ENCODE assay signal across 18 mouse cellular contexts in genomic region chr4:133413617-133414016, GRCm38 (mm10). TPM values are rescaled to one million over a fixed set of nuclear protein-coding genes. Genes with fewer than 3 reads are reported as not detected.
DNase-seq lines count a peak whose midpoint lies in the region; ATAC-seq and TF ChIP-seq lines count a peak whose summit lies in the region.
"Had no signal": no experiment of that assay in that cellular context is flagged by ENCODE, and none has a peak within 500 bp of the region (broad histone marks: within the 10 kb centered on the region; RNA-seq: fewer than 3 reads in every experiment).

No protein-coding gene starts in this region.

- H3K4me1 ChIP-seq in liver, embryonic 12.5 days: peaks cover 54% of the 10 kb centered on the region
- H3K4me1 ChIP-seq in liver, postnatal 0 days (ENCODE audit: insufficient read depth): peaks cover 13% of the 10 kb centered on the region
- peaks cover 6 to 28% of the 10 kb centered on the region in 2 experiments for H3K4me1 ChIP-seq in MEL (ENCODE audit: control insufficient read depth in 1 of 2, insufficient read depth in 2 of 2, low read length in 2 of 2)
- H3K4me1 ChIP-seq in liver, embryonic 15.5 days (replicated peaks): peaks cover 56% of the 10 kb centered on the region
- H3K4me1 ChIP-seq: embryonic facial prominence, embryonic 13.5 days; forebrain, embryonic 12.5 days; hindbrain, embryonic 13.5 days had no signal

- TF ChIP-seq RAD21 in MEL (IDR thresholded peaks at IDR 0.05; ENCODE audit: low read depth, low read length): no peak

- no peak for TF ChIP-seq CTCF in liver, postnatal 0 days (IDR thresholded peaks at IDR 0.05; ENCODE audit: low read depth)
- TF ChIP-seq CTCF in MEL (IDR thresholded peaks at IDR 0.05 in 2 of 3, conservative IDR thresholded peaks at IDR 0.05 in 1 of 3; ENCODE audit: control insufficient read depth in 1 of 3, insufficient read depth in 1 of 3, low read depth in 2 of 3, low read length in 3 of 3, poor library complexity in 1 of 3, severe bottlenecking in 1 of 3): no peak

- DNase-seq in liver, postnatal 0 days: no peak
- no peak for DNase-seq in MEL (ENCODE audit: low read depth, low spot score)
- DNase-seq in heart, postnatal 14 days: no peak
- DNase-seq in natural killer cell, adult 2 months (ENCODE audit: low spot score in 2 of 2): no peak
- DNase-seq in kidney, adult 18-20 months: no peak
- DNase-seq: adrenal gland, postnatal 14 days; cerebellum, adult 18-20 months; cerebellum, adult 9-11 months; cerebellum, postnatal 36 days; gastrocnemius, postnatal 25 days had no signal

- peak overlapping the region; percentile 80; the same call in 1 of the 2 replicates for H3K27ac ChIP-seq in liver, embryonic 12.5 days
- no peak overlapping the region for H3K27ac ChIP-seq in liver, postnatal 0 days (ENCODE audit: low read depth)
- H3K27ac ChIP-seq in MEL (ENCODE audit: control insufficient read depth, low read depth, low read length): peak overlapping the region; percentile 92
- peak overlapping the region; percentile 61 for H3K27ac ChIP-seq in liver, embryonic 15.5 days (replicated peaks)
- H3K27ac ChIP-seq: embryonic facial prominence, embryonic 13.5 days; forebrain, embryonic 12.5 days; heart, embryonic 13.5 days; hindbrain, embryonic 13.5 days; hindbrain, postnatal 0 days had no signal

- H3K4me3 ChIP-seq in liver, embryonic 12.5 days: no peak overlapping the region
- no peak overlapping the region for H3K4me3 ChIP-seq in liver, postnatal 0 days (ENCODE audit: low read depth, low read length)
- H3K4me3 ChIP-seq in MEL (ENCODE audit: control insufficient read depth in 1 of 2, insufficient read depth in 1 of 2, low read depth in 2 of 2, low read length in 2 of 2): no peak overlapping the region
- H3K4me3 ChIP-seq in liver, embryonic 15.5 days (replicated peaks): no peak overlapping the region
- H3K4me3 ChIP-seq: embryonic facial prominence, embryonic 13.5 days; forebrain, embryonic 12.5 days; heart, embryonic 13.5 days; hindbrain, embryonic 13.5 days had no signal

- no peak for TF ChIP-seq EP300 in liver, postnatal 0 days (IDR thresholded peaks at IDR 0.05; ENCODE audit: low read depth)
- TF ChIP-seq EP300 in MEL (IDR thresholded peaks at IDR 0.05; ENCODE audit: low read depth in 1 of 2, low read length in 2 of 2): no peak

- ATAC-seq in liver, embryonic 12.5 days: no peak
- ATAC-seq in liver, postnatal 0 days: no peak
- ATAC-seq in liver, embryonic 15.5 days (ENCODE audit: insufficient read depth): no peak
- ATAC-seq: forebrain, embryonic 16.5 days; hindbrain, postnatal 0 days had no signal

- peaks cover 60% of the 10 kb centered on the region for H3K36me3 ChIP-seq in liver, embryonic 12.5 days
- peaks cover 27% of the 10 kb centered on the region for H3K36me3 ChIP-seq in liver, postnatal 0 days (replicated peaks; ENCODE audit: insufficient read depth, low read length)
- H3K36me3 ChIP-seq in MEL (ENCODE audit: control insufficient read depth in 1 of 2, insufficient read depth in 2 of 2, low read length in 2 of 2): peaks cover 0 to 20% of the 10 kb centered on the region in 2 experiments; a peak in 3 of 4 replicates
- H3K36me3 ChIP-seq in liver, embryonic 15.5 days (replicated peaks): peaks cover 46% of the 10 kb centered on the region

- no peaks in the 10 kb centered on the region for H3K79me2 ChIP-seq in MEL (ENCODE audit: control insufficient read depth, insufficient read depth, low read length, poor library complexity)

- intact Hi-C loops in heart, postnatal 14 days (cut with DNase I): no loop called here

- TF ChIP-seq POLR2A in MEL (IDR thresholded peaks at IDR 0.05; ENCODE audit: control insufficient read depth in 1 of 2, insufficient read depth in 1 of 2, low read depth in 1 of 2, low read length in 2 of 2, poor library complexity in 1 of 2): no peak

- H3K9ac ChIP-seq in liver, embryonic 12.5 days: no peak overlapping the region
- H3K9ac ChIP-seq in liver, postnatal 0 days (replicated peaks): no peak overlapping the region
- peak overlapping the region; percentile 12; the same call in 1 of the 2 replicates for H3K9ac ChIP-seq in MEL (ENCODE audit: control insufficient read depth, low read depth, low read length, poor library complexity, severe bottlenecking)
- H3K9ac ChIP-seq in liver, embryonic 15.5 days: no peak overlapping the region
- H3K9ac ChIP-seq: embryonic facial prominence, embryonic 13.5 days; forebrain, embryonic 12.5 days; heart, embryonic 13.5 days; hindbrain, embryonic 13.5 days had no signal

- H3K27me3 ChIP-seq in liver, embryonic 12.5 days (replicated peaks): no peaks in the 10 kb centered on the region
- H3K27me3 ChIP-seq in liver, postnatal 0 days (ENCODE audit: insufficient read depth, low read length): no peaks in the 10 kb centered on the region
- no peaks in the 10 kb centered on the region for H3K27me3 ChIP-seq in MEL (ENCODE audit: control insufficient read depth in 1 of 2, insufficient read depth in 2 of 2, low read length in 2 of 2)
- H3K27me3 ChIP-seq in liver, embryonic 15.5 days: no peaks in the 10 kb centered on the region
- H3K27me3 ChIP-seq: embryonic facial prominence, embryonic 13.5 days; forebrain, embryonic 12.5 days; heart, embryonic 13.5 days; hindbrain, embryonic 13.5 days had no signal

- no peaks in the 10 kb centered on the region for H3K9me3 ChIP-seq in liver, embryonic 12.5 days (replicated peaks)
- no peaks in the 10 kb centered on the region for H3K9me3 ChIP-seq in liver, postnatal 0 days (ENCODE audit: low read length)
- no peaks in the 10 kb centered on the region for H3K9me3 ChIP-seq in MEL (replicated peaks; ENCODE audit: insufficient read depth, low read length)
- H3K9me3 ChIP-seq in liver, embryonic 15.5 days (replicated peaks): no peaks in the 10 kb centered on the region
- H3K9me3 ChIP-seq: embryonic facial prominence, embryonic 13.5 days; forebrain, embryonic 12.5 days; heart, embryonic 13.5 days; hindbrain, embryonic 13.5 days had no signal

- H3K4me2 ChIP-seq in liver, embryonic 12.5 days: peak overlapping the region; percentile 26
- H3K4me2 ChIP-seq in liver, postnatal 0 days (ENCODE audit: low read depth, low read length): no peak overlapping the region
- peak overlapping the region; percentile 23; the same call in 1 of the 2 replicates for H3K4me2 ChIP-seq in liver, embryonic 15.5 days
- H3K4me2 ChIP-seq: embryonic facial prominence, embryonic 13.5 days; forebrain, embryonic 12.5 days; heart, embryonic 13.5 days; hindbrain, embryonic 13.5 days had no signal

- WGBS in liver, embryonic 12.5 days (ENCODE audit: insufficient replicate concordance): 74% methylated on average over 7 of the region's 7 CpGs
- WGBS in liver, postnatal 0 days (ENCODE audit: insufficient replicate concordance): 78% methylated on average over 7 of the region's 7 CpGs
- WGBS in liver, embryonic 15.5 days (ENCODE audit: insufficient replicate concordance): 75% methylated on average over 7 of the region's 7 CpGs

TF ChIP-seq in MEL, 35 proteins besides CTCF, POLR2A, EP300 and RAD21:
- TF ChIP-seq USF1 (IDR thresholded peaks at IDR 0.05; ENCODE audit: low read depth, low read length): peak; percentile 89
- no peak for TF ChIP-seq TBP (IDR thresholded peaks at IDR 0.05; ENCODE audit: low read depth, low read length)
- TF ChIP-seq ZKSCAN1 (IDR thresholded peaks at IDR 0.05; ENCODE audit: low read depth, low read length): no peak
- TF ChIP-seq POLR2AphosphoS2 (IDR thresholded peaks at IDR 0.05; ENCODE audit: low read length): no peak
- TF ChIP-seq KAT2A (conservative IDR thresholded peaks at IDR 0.05; ENCODE audit: low read depth, low read length): no peak
- TF ChIP-seq ZC3H11A (IDR thresholded peaks at IDR 0.05; ENCODE audit: low read depth, low read length): no peak
- TF ChIP-seq ZMIZ1 (IDR thresholded peaks at IDR 0.05; ENCODE audit: low read depth, low read length): no peak
- TF ChIP-seq SMC3 (IDR thresholded peaks at IDR 0.05; ENCODE audit: low read depth, low read length): no peak
- TF ChIP-seq UBTF (IDR thresholded peaks at IDR 0.05; ENCODE audit: borderline replicate concordance, insufficient read depth, low read depth, low read length): no peak
- TF ChIP-seq USF2 (IDR thresholded peaks at IDR 0.05; ENCODE audit: borderline replicate concordance in 1 of 2, insufficient read depth in 1 of 2, low read depth in 1 of 2, low read length in 2 of 2): peak in 1 of 2 experiments; percentile 83; a peak in 2 of 4 replicates
- TF ChIP-seq JUND (IDR thresholded peaks at IDR 0.05; ENCODE audit: low read depth, low read length): no peak

RNA-seq across cellular contexts. Expression of gene Slc9a1, which starts 44.1 kb away (rescaled TPM):
- 4.2 and 4.9 TPM in 2 replicates for polyA plus RNA-seq in liver, embryonic 12.5 days (2016; fragmentation: Nextera tagmentation; extraction: Ambion mirVana)
- 1.8 TPM in 2 replicates for polyA plus RNA-seq in liver, postnatal 0 days (2015; fragmentation: Nextera tagmentation; extraction: Ambion mirVana)
- 2.8 and 3.1 TPM in 2 replicates for total RNA-seq in MEL (2012; rRNA removed)
- polyA plus RNA-seq in MEL (2012; ENCODE audit: insufficient read depth in 1 of 2, insufficient read length in 2 of 2, low read depth in 1 of 2, low replicate concordance in 2 of 2, missing spikeins in 1 of 2): 10 to 100 TPM in 1 of 2 experiments, not detected in 1; 14.0 TPM
- 2.9 and 3.0 TPM in 2 replicates for polyA plus RNA-seq in liver, embryonic 15.5 days (2015; fragmentation: Nextera tagmentation; extraction: Ambion mirVana)
- 10 to 100 TPM; 21.2 to 22.9 TPM for total RNA-seq in heart, postnatal 14 days (2021)
